Mouse (Mus musculus): ENCODE data around the gene Ints4.
"Not testable (repeated sequence)": the region's sequence is repeated elsewhere in the genome, so short reads cannot be mapped to it uniquely, and the experiment has no call there.

Gene Ints4

DNA sequence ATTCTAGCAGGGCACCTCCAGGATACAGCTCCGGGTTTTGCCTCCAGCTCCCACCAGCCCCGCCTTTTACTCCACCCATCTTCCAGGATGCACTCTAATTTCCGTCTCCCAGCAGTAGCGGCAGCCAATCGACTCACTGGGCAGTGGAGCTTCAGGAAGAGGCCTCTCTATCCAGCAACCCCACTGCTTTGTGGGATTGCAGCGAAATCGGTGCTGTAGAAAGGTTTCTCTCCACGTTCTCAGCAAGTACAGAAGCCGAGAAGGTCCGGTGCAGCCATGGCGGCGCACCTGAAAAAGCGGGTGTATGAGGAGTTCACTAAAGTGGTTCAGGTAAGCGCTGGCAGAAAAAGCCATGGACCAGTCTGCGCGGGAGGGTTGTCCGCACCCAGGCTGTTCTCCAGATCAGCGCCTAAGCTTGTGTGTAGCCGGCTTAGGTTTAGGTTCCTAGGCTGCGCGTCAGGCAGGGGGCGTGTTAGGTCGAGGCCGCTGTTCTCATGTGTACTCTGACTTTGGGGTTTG, at the start of gene Ints4:
Gene Ints4, plus strand, starts transcription at position 136 of the 519 bp plus-strand sequence.
- DNase-seq = peak; percentile 91

DNA sequence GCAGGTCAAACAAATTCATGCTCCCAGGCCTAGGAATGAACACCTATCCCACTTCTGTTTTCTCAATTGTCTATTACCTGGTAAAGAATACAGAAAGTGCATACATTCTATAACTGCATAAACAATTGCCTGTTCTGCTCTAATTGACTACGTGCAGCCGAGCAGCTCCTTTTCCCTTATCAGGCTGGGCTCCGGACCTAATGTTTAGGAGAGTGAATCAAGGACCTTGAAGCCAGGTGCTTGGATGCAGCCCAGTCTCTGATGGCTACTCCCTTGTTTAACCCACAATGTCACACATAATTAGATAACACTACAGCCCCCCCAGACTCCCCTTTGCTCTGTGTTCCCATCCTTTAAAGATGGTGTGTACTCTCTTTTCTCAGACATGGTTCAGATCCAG, 47.2 kb upstream of the Ints4 start:
- not testable (repeated sequence) for DNase-seq

DNA sequence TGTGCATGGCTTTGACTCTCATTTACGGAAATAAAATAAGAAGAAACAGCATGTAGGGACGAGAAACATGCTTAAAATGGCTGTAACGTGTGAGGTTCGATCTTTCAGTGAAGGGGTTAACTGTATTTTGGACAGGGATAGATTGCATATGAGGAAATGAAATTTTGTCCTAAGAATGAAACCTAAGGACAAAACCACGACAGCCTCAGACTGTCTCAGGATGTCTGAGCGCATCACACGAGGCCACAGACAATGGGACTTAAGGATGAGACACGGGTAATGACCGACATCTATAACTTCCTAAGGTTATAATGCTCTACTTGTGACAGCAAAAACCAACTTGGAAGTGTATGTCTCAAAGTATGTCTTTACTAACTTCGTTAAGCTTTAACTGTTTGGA, 46.2 kb upstream of the Ints4 start:
- no peak for DNase-seq

DNA sequence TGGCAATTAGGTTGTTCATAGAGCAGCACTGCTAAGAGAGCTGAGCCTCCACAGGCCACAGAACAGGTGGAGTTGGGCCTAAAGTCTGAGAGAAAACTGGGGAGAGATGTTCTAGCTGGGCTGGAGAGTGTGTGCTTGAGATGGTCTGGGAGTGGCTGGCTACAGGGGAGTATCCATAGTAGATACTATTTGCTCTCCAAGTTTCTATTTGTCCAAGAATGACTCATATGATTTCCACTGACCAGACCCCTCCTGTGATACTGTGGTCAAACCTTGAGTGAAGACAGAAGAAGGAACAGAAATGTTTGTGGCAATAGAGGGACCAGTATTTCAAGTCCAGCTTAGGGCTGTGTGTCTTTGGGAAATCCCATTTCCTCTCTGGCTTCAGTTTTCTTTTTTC, 41.8 kb upstream of the Ints4 start:
- no peak for DNase-seq

DNA sequence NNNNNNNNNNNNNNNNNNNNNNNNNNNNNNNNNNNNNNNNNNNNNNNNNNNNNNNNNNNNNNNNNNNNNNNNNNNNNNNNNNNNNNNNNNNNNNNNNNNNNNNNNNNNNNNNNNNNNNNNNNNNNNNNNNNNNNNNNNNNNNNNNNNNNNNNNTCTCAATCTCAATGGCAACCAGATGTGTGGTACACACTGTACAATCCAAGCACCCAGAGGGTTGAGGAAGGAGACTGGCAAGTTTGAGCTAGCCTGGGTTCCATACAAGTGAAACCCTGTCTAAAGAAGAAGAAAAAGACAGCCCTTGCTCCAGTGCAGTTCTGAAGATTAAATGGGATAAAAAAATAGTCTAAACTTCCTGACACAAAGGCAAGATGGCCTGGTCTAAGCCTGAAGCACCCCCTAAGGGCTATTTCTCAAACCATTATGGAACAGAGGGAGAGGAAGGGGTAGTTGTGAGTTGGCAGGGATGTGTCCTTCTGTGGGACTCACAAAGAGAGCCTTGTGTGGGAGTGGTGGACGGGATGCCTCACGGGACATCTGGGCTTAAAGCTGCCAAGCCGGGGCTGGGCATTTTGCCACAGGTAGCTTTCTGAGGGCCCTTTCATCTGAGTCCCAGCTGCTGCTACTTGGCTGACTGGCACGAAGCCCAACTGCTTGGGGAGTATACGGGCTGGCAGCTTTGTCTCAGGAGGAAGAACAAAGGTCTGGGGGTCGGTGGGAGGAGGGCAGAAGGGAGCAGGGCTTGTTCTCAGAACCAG, 34.4 kb upstream of the Ints4 start:
- peak; percentile 84 for DNase-seq

DNA sequence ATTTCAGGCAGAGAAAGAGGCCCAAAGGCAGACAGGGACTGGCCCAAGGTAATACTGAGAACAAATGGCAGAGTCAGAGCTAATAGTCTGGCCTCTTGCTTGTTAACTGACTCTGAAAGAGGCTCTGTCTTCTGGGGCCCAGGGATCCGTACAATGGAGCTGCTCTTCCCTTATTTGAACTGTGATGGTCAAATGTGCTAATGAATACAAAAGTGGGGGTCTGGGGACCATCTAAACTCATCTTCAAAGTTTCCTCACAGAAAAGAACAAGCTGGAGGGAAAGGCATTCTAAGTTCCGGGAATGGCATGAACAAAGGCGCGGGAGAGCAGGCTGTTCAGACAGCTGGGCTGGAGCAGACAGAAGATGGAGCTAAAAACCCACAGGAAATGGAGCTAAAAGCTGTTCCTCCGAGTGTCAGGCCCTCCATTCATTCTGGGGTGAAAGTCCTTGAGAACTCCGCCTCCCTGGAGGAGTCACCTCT, 33.7 kb upstream of the Ints4 start:
- DNase-seq = peak; percentile 31

DNA sequence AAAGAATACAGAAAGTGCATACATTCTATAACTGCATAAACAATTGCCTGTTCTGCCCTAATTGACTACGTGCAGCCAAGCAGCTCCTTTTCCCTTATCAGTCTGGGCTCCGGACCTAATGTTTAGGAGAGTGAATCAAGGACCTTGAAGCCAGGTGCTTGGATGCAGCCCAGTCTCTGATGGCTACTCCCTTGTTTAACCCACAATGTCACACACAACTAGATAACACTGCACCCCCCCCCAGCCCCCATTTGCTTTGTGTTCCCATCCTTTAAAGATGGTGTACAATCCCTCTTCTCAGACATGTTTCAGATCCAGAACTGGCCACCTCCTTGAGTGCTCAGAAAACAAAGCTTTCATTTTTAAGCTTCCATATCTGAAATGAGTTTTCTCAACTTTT, 29.7 kb upstream of the Ints4 start, which contains the start of gene Kctd14:
Gene Kctd14, plus strand, starts transcription at position 301 of the 400 bp plus-strand sequence.
- DNase-seq = not testable (repeated sequence)

DNA sequence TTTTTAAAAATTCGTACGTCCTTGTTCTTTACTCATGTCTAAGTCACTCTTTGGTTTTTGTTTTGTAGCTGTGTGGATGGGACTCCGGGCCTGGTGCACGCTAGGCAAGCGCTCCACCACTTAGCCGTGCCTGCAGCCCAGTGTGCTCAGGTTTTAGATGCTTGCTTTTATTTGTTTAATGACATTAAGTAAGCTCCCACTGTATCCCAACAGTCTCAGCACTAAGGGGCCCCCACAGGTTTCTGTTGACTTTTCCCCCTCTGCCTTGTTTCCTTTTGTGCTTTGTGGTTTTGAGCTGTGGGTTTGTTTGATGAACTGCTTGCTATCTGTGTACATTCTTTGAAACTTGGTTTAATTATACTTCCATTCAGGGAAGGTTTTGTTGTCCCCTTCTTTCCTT, 28.6 kb upstream of the Ints4 start:
- no peak for DNase-seq

DNA sequence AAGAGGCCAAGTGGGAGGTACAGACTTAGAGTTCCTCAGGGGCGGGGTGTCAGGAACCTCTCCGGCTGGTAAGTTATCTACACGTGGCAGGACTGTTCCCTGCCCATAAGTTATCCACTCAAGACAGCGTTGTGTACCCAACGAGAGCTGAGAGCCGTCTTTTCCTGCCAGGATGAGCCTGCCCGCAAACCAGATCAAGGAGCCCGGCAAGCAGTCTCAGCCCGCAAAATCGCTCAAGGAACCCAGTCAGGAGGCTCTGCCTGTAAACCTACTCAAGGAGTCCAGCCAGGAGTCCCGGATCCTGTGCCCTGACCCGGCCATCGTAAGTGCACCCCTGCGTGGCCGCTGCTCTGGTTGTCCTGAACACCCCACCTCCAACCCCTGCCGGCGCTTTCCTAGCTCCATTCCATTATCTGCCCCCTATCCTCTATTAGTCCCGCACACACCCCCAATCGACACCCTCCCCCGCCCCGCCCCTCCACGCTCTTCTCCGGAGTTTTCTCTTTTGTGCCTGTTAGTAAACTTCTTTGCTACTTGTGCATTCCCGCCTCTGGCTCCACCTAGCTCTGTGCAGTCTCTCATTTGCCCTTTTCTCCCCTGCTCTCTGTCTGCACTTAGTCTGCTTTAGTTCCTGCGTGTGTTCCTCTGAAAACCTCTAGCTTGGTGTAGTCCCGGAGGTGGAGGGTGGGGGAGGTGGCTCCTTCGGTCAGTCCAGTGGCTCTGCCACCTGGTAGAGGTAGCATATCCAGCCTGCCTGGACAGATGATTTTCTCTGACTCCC, 27.4 kb upstream of the Ints4 start:
- DNase-seq = peak; percentile 42

DNA sequence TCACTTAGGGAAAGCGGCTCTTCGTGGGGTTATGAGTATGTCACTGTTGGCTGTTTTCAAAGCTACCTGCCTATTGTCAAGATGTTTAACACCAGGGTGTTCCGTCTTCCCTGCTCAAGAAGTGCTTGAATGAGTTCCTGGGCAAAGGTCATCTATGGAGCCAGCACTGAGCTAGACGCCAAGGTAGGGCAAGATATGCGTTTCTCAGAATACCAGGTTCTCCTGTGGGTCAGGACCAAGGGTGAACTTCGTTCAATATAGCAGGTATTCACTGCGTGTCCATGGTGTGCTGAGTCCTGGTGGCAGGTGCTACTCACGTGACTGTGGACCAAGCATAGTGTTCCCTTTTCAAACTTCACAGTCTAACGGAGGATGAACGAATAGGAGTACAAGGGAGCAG, 26.0 kb upstream of the Ints4 start:
- DNase-seq = peak; percentile 22

DNA sequence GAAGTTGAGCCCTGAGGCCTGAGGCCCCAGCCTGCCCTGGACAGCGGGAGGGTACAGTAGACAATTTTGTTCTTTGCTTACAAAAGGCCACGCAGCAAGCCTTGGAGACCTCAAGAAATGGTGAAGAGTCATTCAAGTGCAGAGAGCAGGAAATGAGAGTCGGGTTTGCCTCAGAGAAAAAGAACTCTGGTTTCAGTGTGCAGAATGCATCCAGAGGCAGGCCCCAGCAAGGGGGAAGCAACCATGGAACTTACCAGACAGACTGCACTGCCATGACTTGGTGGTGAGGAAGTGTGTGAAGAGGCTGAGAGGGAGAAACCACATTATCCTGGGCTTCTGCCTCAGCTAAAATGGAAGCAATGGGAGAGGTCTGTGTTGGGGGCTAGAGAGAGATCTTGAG, 25.2 kb upstream of the Ints4 start:
- DNase-seq = no peak

DNA sequence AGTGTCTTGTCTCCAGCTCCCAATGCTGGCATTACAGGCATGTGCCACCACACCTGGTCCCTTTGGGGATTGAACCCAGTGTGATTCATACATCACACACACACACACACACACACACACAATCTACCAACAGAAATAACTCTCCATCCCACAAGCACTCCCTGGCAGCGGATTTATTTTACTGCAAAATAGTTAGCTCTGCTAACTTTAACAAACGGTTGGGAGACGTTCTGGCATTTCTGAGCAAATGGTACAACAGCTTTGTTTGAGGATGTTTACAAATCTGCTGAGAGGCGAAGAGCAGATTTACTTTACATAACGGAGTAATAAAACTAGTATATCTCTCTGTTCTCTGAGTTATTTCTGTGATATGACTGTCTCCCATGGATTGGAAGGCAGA, 7.8 kb upstream of the Ints4 start:
- DNase-seq = no peak

DNA sequence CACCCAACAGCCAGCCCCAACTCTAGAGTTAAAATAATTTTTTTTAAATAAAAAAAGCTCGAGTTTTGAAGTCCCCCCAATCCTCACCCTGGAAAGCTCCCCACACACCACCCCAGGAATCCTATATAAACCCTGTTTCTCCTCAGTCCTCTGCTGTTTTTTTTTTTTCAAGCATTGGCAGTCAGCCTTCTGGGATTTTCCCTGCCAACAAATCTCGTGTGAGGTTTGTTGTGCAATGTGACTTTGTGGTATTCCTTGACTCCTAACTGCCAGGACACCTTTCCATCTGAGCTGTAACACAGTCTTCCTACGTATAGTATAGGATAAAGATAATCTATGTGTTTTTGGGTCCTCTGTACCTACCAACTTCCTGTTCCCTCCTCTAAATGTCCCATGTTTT, 1.4 kb upstream of the Ints4 start:
- no peak for DNase-seq

DNA sequence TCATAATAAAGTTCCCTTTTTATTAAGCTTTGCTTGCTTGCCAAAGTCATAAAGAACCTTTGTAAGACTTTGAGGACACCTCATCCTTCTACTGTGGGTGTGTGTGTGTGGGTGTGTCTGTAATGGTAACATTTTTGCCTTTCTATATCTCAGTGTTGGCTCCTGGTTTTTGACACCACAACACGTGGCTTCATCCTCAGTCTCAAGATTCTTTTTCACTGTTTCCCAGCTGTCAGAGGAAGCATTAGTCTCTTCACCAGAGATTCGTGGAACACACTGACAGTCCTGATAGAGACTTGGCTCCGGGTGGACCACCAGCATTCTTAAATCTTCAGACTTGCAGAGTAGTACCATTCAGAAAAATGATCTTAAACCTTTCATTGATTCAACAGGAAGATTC, 466 bp upstream of the Ints4 start:
- no peak for DNase-seq

DNA sequence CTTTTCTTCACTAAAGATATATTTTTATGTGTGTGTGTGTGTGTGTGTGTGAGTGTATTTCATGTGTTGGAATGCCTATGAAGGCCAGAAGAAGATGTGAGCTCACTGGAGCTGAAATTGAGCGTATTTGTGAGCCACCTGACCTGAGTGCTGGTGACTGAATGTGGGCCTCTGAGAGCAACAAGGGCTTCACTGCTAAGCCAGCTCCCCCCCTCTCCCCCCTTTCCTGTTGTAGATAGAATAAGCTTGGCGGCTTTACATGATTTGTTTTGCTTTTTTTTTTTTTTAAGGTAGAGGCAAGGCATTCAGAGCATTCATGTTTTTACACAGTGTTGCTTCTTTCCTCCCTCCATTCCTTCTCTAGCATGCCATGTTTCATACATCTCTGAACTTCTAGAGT, 2.6 kb downstream of the Ints4 start:
- no peak for DNase-seq

DNA sequence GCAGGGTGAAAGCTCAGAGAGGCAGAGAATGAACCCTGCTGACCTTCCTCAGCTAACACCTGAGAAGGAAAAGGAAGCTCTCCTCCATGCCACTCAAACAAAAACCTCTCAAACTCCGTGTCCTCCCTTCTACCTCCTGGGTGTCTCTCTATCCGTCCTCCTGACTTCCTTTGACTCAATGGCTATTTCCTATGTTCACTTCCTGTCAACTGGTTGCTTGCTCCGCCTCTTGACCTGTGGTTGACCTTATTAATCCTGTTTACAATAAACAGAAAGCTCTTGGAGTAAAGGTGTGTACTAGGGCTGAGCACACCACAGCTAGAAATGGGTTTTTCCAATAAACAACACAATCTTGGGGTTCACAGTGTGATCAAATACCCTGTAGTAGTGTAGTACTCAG, 10.4 kb downstream of the Ints4 start:
- no peak for DNase-seq

DNA sequence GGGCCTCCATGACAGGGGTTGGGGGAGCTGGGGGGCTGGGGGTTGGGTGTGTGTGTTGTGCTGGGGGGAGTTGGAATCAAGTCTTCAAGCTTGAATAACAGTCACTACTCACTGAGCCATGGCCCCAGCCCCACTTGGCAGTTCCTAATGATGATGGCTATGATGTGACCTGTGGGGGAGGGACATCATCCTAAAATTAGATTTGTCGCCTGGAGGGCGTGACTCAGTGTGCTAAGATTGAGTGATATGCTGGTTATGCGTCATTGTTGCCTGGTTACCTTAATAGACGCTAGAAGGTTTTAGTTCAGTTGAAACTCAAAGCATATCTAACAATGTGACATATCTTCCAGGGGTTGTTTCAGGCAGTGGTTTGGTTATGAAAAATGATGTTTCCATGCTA, 11.7 kb downstream of the Ints4 start:
- no peak for DNase-seq

DNA sequence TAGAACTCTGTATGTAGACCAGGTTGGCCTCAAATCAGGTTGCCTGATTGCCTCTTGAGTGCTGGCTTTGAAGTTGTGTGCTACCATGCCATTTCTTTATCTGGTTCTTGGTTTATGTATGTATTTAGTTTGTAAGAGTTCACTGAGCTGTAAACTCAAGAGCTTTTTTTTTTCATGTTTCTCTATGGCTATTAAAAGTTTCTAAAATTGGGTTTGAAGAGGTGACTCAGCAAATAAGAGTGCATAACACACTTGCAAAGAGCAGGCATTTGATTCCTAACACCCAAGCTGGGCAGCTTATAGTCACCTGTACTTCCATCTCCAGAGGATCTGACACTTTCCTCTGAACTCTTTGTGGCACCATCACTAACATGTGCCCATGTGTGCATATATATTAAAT, 14.3 kb downstream of the Ints4 start:
- DNase-seq = no peak

DNA sequence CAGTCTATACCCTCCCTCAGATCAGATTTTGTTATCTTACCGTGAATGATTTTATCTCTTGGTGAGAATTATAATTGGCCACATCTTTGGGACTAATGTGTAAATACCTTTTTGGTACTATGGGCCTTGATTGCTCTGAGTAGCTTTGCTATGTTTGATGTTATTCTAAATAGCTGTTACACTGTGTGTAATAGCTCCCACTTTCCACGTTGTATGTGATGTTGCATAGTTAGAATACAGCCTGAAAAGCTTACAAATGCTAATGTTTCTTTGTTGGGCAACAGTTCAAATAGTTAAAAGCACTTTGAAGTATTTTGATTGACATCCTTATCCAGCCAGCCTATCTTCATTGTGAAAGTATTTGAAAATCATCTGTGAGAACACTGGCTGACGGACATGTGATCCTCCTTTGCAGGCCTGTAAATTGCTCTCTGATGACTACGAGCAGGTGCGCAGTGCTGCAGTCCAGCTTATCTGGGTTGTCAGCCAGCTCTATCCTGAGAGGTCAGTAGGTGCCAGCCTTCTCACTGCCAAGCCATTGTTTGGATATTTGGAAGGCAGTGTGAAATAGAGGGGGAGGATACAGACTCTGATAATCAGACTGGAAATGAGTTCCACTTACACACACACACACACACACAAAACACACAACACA, 19.9 kb downstream of the Ints4 start:
- DNase-seq = no peak

DNA sequence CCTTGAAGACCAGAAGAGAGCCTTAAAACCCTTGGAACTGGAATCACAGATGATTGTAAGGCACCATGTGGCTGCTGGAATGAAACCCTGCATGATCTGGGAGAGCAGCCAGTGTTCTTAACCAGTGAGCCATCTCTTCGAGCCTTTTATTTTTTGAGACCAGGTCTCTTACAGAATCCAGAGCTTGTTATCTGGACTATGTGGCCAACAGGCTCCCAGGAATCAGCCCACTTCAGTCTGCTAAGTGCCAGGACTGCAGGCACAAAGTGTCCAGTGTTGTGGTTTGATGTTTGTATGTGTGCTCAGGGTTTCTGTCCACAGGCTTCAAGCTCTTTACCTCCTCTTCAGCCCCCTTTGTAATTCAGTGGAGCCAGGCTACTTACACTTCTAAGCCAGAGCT, 34.0 kb downstream of the Ints4 start:
- no peak for DNase-seq

DNA sequence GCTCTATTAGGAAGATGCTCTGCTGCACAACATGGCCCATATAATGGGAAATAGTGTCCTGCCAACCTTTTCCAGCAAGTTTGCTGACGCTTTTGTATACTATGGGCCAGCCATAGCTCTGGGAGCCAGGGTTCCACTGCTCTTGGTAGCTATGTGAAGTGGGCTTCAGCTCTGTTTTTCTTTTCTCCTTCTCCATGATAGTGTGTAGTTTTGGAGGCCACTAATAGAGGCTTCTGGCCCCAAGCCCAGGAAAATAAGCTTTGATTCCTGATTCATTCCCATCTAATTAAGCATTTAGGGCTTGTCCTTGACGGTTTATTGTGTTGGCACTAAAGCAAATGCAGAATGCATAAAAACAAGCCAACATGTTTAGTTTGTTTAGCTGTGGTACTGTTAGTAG, 39.2 kb downstream of the Ints4 start:
- DNase-seq = no peak

DNA sequence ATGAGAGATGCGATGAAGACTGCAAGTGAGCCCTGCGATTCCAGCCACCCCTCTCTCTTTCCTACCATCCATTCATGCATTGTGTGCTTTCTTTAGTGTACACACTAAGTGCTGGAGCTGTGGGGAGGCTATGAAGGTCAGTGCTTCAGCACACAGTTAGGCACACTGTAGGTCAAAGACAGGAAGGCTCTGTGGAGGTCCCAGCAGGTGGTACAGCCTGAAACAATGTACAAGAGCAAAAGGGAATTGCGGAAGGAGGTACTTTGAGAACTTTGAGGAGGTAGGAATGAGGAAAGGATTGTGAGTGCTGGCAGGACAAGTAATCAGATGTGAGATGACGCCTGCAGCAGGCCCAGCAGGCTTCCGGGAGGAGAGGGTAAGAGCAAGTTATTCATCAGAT, 54.8 kb downstream of the Ints4 start:
- no peak for DNase-seq

DNA sequence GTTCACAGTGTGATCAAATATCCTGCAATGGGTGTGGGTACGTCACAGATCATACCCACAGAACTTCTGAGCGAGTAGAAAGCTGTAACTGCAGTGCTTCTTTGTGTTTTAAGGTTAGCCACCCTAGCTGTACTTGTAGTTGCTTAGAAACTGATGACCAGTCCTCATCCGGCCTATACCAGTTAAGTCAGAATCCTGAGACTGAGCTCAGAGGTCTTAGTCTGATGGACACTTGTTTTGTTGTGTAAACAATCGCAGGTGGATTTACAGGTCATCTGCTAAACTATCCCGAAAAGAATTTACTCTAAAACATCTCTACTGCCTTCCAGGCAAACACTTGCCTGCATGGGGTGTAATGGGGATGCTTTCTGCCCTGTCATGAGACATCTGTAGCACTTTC, 55.8 kb downstream of the Ints4 start:
- no peak for DNase-seq

DNA sequence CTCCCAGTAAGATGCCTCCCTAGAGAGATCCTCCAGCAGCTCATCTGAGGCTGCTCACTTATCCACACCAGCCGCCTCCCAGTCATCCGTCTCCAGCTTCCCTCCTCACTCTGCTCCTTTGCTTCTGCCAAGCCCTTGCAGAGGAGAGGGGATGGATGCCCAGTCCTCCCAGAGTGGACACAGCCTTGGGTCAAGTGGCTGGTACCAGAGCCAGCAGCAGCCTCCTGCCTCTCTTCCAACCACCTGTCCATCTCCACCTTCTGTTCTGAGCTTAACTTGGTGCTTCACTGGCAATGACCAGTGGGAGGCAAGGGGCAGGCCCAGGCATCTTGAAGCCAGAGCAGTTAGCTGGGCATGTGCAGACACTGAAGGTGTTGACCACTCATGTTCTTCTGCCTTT, 65.7 kb downstream of the Ints4 start:
- DNase-seq = no peak

All from kidney, adult 18-20 months (tissue).